Comparison of ENCODE assay signal across 8 mouse cellular contexts in the genomic region with DNA sequence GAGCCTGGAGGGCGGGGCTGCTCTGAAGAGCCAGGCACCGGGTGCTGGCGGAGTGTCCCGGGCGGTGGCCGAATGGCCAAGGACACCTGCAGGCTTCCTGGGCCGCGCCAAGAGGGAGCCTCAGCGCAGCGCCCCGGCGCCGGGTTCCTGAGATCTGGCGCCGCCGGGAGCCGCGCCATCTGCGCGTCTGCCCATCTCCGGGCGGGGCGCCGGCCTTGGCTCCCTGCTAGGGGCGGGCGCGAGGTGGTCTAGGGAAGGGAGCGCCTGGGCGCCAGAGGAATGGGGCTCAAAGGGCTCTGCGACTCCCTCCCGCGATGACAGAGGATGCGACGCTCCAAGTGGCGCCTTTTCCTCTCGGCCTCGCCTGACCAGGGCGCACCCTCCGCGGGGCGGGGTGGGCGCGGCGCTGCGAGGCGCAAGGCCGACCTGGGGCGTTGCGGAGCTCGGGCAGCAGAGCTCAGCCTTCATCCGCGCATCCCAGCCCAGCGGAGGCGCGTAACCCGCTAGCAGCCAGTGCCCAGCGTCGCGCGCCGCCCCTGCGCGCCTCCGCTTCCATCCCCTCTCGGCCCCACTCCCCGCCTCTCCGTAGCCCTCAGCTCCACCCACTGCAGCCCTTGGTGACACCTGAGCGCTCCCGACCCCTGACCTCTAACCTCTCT. TPM values are rescaled to one million over a fixed set of nuclear protein-coding genes. Genes with fewer than 3 reads are reported as not detected.
DNase-seq lines count a peak whose midpoint lies in the region; ATAC-seq and TF ChIP-seq lines count a peak whose summit lies in the region.

No protein-coding gene starts in this region.

- H3K27ac ChIP-seq in kidney, adult 2 months (ENCODE audit: insufficient read depth, low read depth, low read length), result no peak overlapping the region
- peak overlapping the region; percentile 31; the same call in 1 of the 2 replicates for H3K27ac ChIP-seq in hindbrain, embryonic 15.5 days (replicated peaks)
- no peak overlapping the region for H3K27ac ChIP-seq in neural tube, embryonic 11.5 days (ENCODE audit: low read depth, low read length)

- peak overlapping the region; percentile 78 for H3K9ac ChIP-seq in hindbrain, embryonic 15.5 days
- peak overlapping the region; percentile 32; the same call in 1 of the 2 replicates for H3K9ac ChIP-seq in neural tube, embryonic 11.5 days (ENCODE audit: low read length)

- H3K27me3 ChIP-seq in kidney, adult 2 months (replicated peaks; ENCODE audit: control insufficient read depth, insufficient read depth, low read length), result peaks cover 2% of the 10 kb centered on the region; the same call in 1 of the 2 replicates
- H3K27me3 ChIP-seq in hindbrain, embryonic 15.5 days, result peaks cover 78% of the 10 kb centered on the region
- H3K27me3 ChIP-seq in neural tube, embryonic 11.5 days (ENCODE audit: control insufficient read depth, insufficient read depth, low read length), result peaks cover 64% of the 10 kb centered on the region

- H3K36me3 ChIP-seq in kidney, adult 2 months (ENCODE audit: control insufficient read depth, insufficient read depth, low read length), result no peaks in the 10 kb centered on the region
- H3K36me3 ChIP-seq in hindbrain, embryonic 15.5 days, result no peaks in the 10 kb centered on the region
- no peaks in the 10 kb centered on the region for H3K36me3 ChIP-seq in neural tube, embryonic 11.5 days (ENCODE audit: control insufficient read depth, insufficient read depth, low read length)

- peak; percentile 59 for ATAC-seq in hindbrain, embryonic 15.5 days (ENCODE audit: low FRiP score, low read depth)
- ATAC-seq in neural tube, embryonic 11.5 days (ENCODE audit: insufficient read depth, low FRiP score, low TSS enrichment), result peak; percentile 46

- no peaks in the 10 kb centered on the region for H3K4me1 ChIP-seq in kidney, adult 2 months (ENCODE audit: control insufficient read depth, insufficient read depth, low read length)
- peaks cover 44% of the 10 kb centered on the region for H3K4me1 ChIP-seq in hindbrain, embryonic 15.5 days (replicated peaks)
- H3K4me1 ChIP-seq in neural tube, embryonic 11.5 days (ENCODE audit: control insufficient read depth, insufficient read depth, low read length), result peaks cover 19% of the 10 kb centered on the region

- peak overlapping the region; percentile 98 for H3K4me2 ChIP-seq in hindbrain, embryonic 15.5 days
- H3K4me2 ChIP-seq in neural tube, embryonic 11.5 days (ENCODE audit: low read depth), result peak overlapping the region; percentile 84

- TF ChIP-seq POLR2A in kidney, adult 2 months (IDR thresholded peaks at IDR 0.05; ENCODE audit: low read depth, low read length), result no peak

- no peak for TF ChIP-seq CTCF in kidney, adult 2 months (conservative IDR thresholded peaks at IDR 0.05; ENCODE audit: insufficient read depth, insufficient read length, low read depth, low read length)

- DNase-seq in kidney, adult 2 months, result no peak
- no peak for DNase-seq in kidney, postnatal 25 days
- DNase-seq in R1 (ENCODE audit: low read depth, low spot score), result peak; percentile 71
- DNase-seq in embryo, embryonic 9.5 days (ENCODE audit: extremely low spot score), result peak; percentile 63
- DNase-seq in neural tube, embryonic 11.5 days (ENCODE audit: low spot score), result peak; percentile 45
- no peak for DNase-seq in left cerebral cortex, adult 9 months (ENCODE audit: low spot score in 2 of 2)
- DNase-seq in kidney, adult 18-20 months, result no peak

- H3K4me3 ChIP-seq in kidney, adult 2 months (ENCODE audit: insufficient read depth, low read depth, low read length), result peak overlapping the region; percentile 28; the same call in 1 of the 2 replicates
- H3K4me3 ChIP-seq in hindbrain, embryonic 15.5 days, result peak overlapping the region; percentile 61
- peak overlapping the region; percentile 46 for H3K4me3 ChIP-seq in neural tube, embryonic 11.5 days (ENCODE audit: low read depth, low read length)

- no peaks in the 10 kb centered on the region for H3K9me3 ChIP-seq in hindbrain, embryonic 15.5 days
- no peaks in the 10 kb centered on the region for H3K9me3 ChIP-seq in neural tube, embryonic 11.5 days (ENCODE audit: control insufficient read depth, low read length)

- WGBS in kidney, adult 2 months, result under 1% methylated on average over 69 of the region's 69 CpGs
- under 1% methylated on average over 57 of the region's 69 CpGs for WGBS in hindbrain, embryonic 15.5 days
- under 1% methylated on average over 56 of the region's 69 CpGs for WGBS in neural tube, embryonic 11.5 days

RNA-seq across cellular contexts. Expression of gene Kcnc4, which starts 0.6 kb away (rescaled TPM):
- polyA plus RNA-seq in kidney, adult 2 months (2012; rRNA removed), result 0.20 and 0.78 TPM in 2 replicates
- polyA plus RNA-seq in hindbrain, embryonic 15.5 days (2015; fragmentation: Nextera tagmentation; extraction: Ambion mirVana), result 10.1 and 10.4 TPM in 2 replicates
- 0.05 and 0.58 TPM in 2 replicates for polyA plus RNA-seq in neural tube, embryonic 11.5 days (2014; fragmentation: Nextera tagmentation; extraction: Ambion mirVana)

RNA-seq across cellular contexts. Expression of gene Slc6a17, which starts 57.9 kb away (rescaled TPM):
- 16.0 and 19.2 TPM in 2 replicates for polyA plus RNA-seq in kidney, adult 2 months (2012; rRNA removed)
- 16.4 and 19.7 TPM in 2 replicates for polyA plus RNA-seq in hindbrain, embryonic 15.5 days (2015; fragmentation: Nextera tagmentation; extraction: Ambion mirVana)
- 2.6 and 3.6 TPM in 2 replicates for polyA plus RNA-seq in neural tube, embryonic 11.5 days (2014; fragmentation: Nextera tagmentation; extraction: Ambion mirVana)

Comparison
In these comparisons a context has a peak if more than half of its experiments do, and no peak if none do; other contexts are left out.
1. DNase-seq: peak in R1 (single experiment), embryo, embryonic 9.5 days (single experiment) and neural tube, embryonic 11.5 days (single experiment); none in kidney, adult 2 months (single experiment), kidney, postnatal 25 days (0 of 2), left cerebral cortex, adult 9 months (0 of 2) and kidney, adult 18-20 months (single experiment).
2. Peak in every context shown above with its lines, with median percentiles within 50 percentile points of each other: H3K4me3 ChIP-seq.